Comparison of ENCODE assay signal across 13 mouse cellular contexts in the genomic region with DNA sequence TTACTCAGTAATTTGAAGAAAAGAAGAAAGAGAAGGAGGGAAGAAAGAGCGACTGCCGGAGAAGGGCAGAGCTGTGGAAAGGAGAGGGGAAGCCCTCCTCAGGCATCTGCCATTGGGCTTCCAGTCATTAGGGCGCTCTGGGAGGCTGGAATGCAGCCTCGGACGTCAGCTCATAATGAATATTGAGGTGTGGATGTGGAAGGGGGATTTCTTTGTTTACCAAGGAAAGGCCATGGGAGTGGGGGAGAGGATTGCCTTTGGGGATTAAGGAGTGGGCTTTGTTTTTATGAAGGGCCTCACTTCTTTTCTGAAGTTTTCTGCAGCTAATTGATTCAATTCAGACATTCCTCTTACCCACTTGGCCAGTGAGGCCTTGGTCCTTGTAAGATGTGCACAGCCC. TPM values are rescaled to one million over a fixed set of nuclear protein-coding genes. Genes with fewer than 3 reads are reported as not detected.
DNase-seq lines count a peak whose midpoint lies in the region; ATAC-seq and TF ChIP-seq lines count a peak whose summit lies in the region.
"Had no signal": no experiment of that assay in that cellular context is flagged by ENCODE, and none has a peak within 500 bp of the region (broad histone marks: within the 10 kb centered on the region; RNA-seq: fewer than 3 reads in every experiment).

No protein-coding gene starts in this region.

- H3K4me1 ChIP-seq in cerebellum, adult 2 months (ENCODE audit: control insufficient read depth, insufficient read depth, low read length) = peaks cover 40% of the 10 kb centered on the region
- peaks cover 5% of the 10 kb centered on the region for H3K4me1 ChIP-seq in embryonic facial prominence, embryonic 11.5 days (ENCODE audit: control insufficient read depth, insufficient read depth, low read length)
- H3K4me1 ChIP-seq in hindbrain, embryonic 12.5 days = peaks cover 77% of the 10 kb centered on the region
- H3K4me1 ChIP-seq in midbrain, embryonic 15.5 days = peaks cover 76% of the 10 kb centered on the region

- H3K4me2 ChIP-seq in embryonic facial prominence, embryonic 11.5 days (ENCODE audit: low read depth, low read length) = no peak overlapping the region
- H3K4me2 ChIP-seq in hindbrain, embryonic 12.5 days (replicated peaks) = peak overlapping the region; percentile 84
- H3K4me2 ChIP-seq in midbrain, embryonic 15.5 days = peak overlapping the region; percentile 73
- H3K4me2 ChIP-seq: heart, embryonic 12.5 days; lung, embryonic 15.5 days had no signal

- no peaks in the 10 kb centered on the region for H3K36me3 ChIP-seq in embryonic facial prominence, embryonic 11.5 days (replicated peaks; ENCODE audit: control insufficient read depth, insufficient read depth, low read depth, low read length)
- H3K36me3 ChIP-seq in hindbrain, embryonic 12.5 days = peaks cover 22% of the 10 kb centered on the region
- H3K36me3 ChIP-seq in midbrain, embryonic 15.5 days (replicated peaks) = no peaks in the 10 kb centered on the region
- H3K36me3 ChIP-seq: heart, embryonic 12.5 days; lung, embryonic 15.5 days had no signal

- 65% methylated on average over 5 of the region's 5 CpGs for WGBS in cerebellum, adult 2 months
- WGBS in embryonic facial prominence, embryonic 11.5 days = 3% methylated on average over 5 of the region's 5 CpGs
- 5% methylated on average over 5 of the region's 5 CpGs for WGBS in hindbrain, embryonic 12.5 days
- 6% methylated on average over 5 of the region's 5 CpGs for WGBS in midbrain, embryonic 15.5 days

- no peak overlapping the region for H3K4me3 ChIP-seq in cerebellum, adult 2 months (replicated peaks; ENCODE audit: insufficient read depth, low read depth, low read length)
- no peak overlapping the region for H3K4me3 ChIP-seq in embryonic facial prominence, embryonic 11.5 days (ENCODE audit: low read depth, low read length)
- H3K4me3 ChIP-seq in hindbrain, embryonic 12.5 days = peak overlapping the region; percentile 84
- peak overlapping the region; percentile 4; the same call in 1 of the 2 replicates for H3K4me3 ChIP-seq in midbrain, embryonic 15.5 days
- H3K4me3 ChIP-seq: heart, embryonic 12.5 days; lung, embryonic 15.5 days had no signal

- ATAC-seq in embryonic facial prominence, embryonic 11.5 days (replicated peaks; ENCODE audit: insufficient number of reproducible peaks, low FRiP score, low TSS enrichment, low read depth) = no peak; the same call in 1 of the 2 replicates
- ATAC-seq in hindbrain, embryonic 12.5 days (ENCODE audit: low FRiP score) = no peak
- ATAC-seq in midbrain, embryonic 15.5 days (replicated peaks) = no peak

- peak in 1 of 2 experiments; percentile 14 for DNase-seq in cerebellum, adult 2 months
- no peak for DNase-seq in cerebellum, adult 9-10 months
- DNase-seq in embryonic facial prominence, embryonic 11.5 days (ENCODE audit: low spot score) = peak; percentile 32
- no peak for DNase-seq in kidney, adult 8-10 months
- DNase-seq in gastrocnemius, postnatal 25 days = no peak
- DNase-seq in adrenal gland, adult 8-10 months = no peak
- DNase-seq: adrenal gland, postnatal 10 days; gastrocnemius, postnatal 10 days; kidney, postnatal 10 days had no signal

- H3K27me3 ChIP-seq in cerebellum, adult 2 months (ENCODE audit: control insufficient read depth, insufficient read depth, low read length) = no peaks in the 10 kb centered on the region
- peaks cover 89% of the 10 kb centered on the region for H3K27me3 ChIP-seq in embryonic facial prominence, embryonic 11.5 days (ENCODE audit: control insufficient read depth, insufficient read depth, low read length)
- H3K27me3 ChIP-seq in hindbrain, embryonic 12.5 days = peaks cover 78% of the 10 kb centered on the region
- 0 out of 2 replicates have a peak, but pooled peaks cover 6% of the 10 kb centered on the region for H3K27me3 ChIP-seq in midbrain, embryonic 15.5 days (replicated peaks)

- no peaks in the 10 kb centered on the region for H3K9me3 ChIP-seq in embryonic facial prominence, embryonic 11.5 days (replicated peaks; ENCODE audit: control insufficient read depth, low read length)
- no peaks in the 10 kb centered on the region for H3K9me3 ChIP-seq in hindbrain, embryonic 12.5 days (replicated peaks)
- H3K9me3 ChIP-seq in midbrain, embryonic 15.5 days = no peaks in the 10 kb centered on the region
- H3K9me3 ChIP-seq: lung, embryonic 15.5 days had no signal

- TF ChIP-seq CTCF in cerebellum, adult 2 months (IDR thresholded peaks at IDR 0.05; ENCODE audit: borderline replicate concordance, insufficient read depth, low read depth, low read length) = no peak

- TF ChIP-seq POLR2A in cerebellum, adult 2 months (IDR thresholded peaks at IDR 0.05; ENCODE audit: borderline replicate concordance, insufficient read depth, low read length) = no peak

- H3K9ac ChIP-seq in embryonic facial prominence, embryonic 11.5 days (replicated peaks; ENCODE audit: low read length) = no peak overlapping the region
- peak overlapping the region; percentile 98 for H3K9ac ChIP-seq in hindbrain, embryonic 12.5 days
- peak overlapping the region; percentile 38 for H3K9ac ChIP-seq in midbrain, embryonic 15.5 days
- H3K9ac ChIP-seq: heart, embryonic 12.5 days; lung, embryonic 15.5 days had no signal

- 0 out of 2 replicates have a peak overlapping the region, but pooled peaks have one; percentile 33 for H3K27ac ChIP-seq in cerebellum, adult 2 months (ENCODE audit: insufficient read depth, low read length)
- H3K27ac ChIP-seq in embryonic facial prominence, embryonic 11.5 days (replicated peaks; ENCODE audit: low read depth, low read length) = no peak overlapping the region
- H3K27ac ChIP-seq in hindbrain, embryonic 12.5 days = peak overlapping the region; percentile 98
- peak overlapping the region; percentile 80 for H3K27ac ChIP-seq in midbrain, embryonic 15.5 days
- H3K27ac ChIP-seq: lung, embryonic 15.5 days had no signal

RNA-seq across cellular contexts. Expression of a gene that starts 45.5 kb away (rescaled TPM):
- polyA plus RNA-seq in cerebellum, adult 2 months (2012; rRNA removed) = 69.9 and 72.8 TPM in 2 replicates
- polyA plus RNA-seq in embryonic facial prominence, embryonic 11.5 days (2014; fragmentation: Nextera tagmentation; extraction: Ambion mirVana) = 19.7 and 21.3 TPM in 2 replicates
- 40.1 and 42.0 TPM in 2 replicates for polyA plus RNA-seq in hindbrain, embryonic 12.5 days (2016; fragmentation: Nextera tagmentation; extraction: Ambion mirVana)
- polyA plus RNA-seq in midbrain, embryonic 15.5 days (2015; fragmentation: Nextera tagmentation; extraction: Ambion mirVana) = 22.7 and 27.0 TPM in 2 replicates
- total RNA-seq in gastrocnemius, postnatal 25 days (2021) = 10 to 100 TPM; 33.8 to 34.3 TPM
- 10 to 100 TPM; 73.6 to 86.6 (median 84.0) TPM for total RNA-seq in adrenal gland, adult 8-10 months (2022)

Comparison
In these comparisons a context has a peak if more than half of its experiments do, and no peak if none do; other contexts are left out.
1. H3K4me3 ChIP-seq: peak in hindbrain, embryonic 12.5 days (single experiment) and midbrain, embryonic 15.5 days (single experiment); none in cerebellum, adult 2 months (single experiment) and embryonic facial prominence, embryonic 11.5 days (single experiment).